Mouse (Mus musculus) large intestine, adult 2 months (tissue): Measurements from ENCODE around the gene Rab4b. TPM values are rescaled to one million over a fixed set of nuclear protein-coding genes. Genes with fewer than 3 reads are reported as not detected.

Experiments
- DNase-seq: peaks from one replicate; pipeline ENCODE4 v3.0.0-alpha.2; 2012; ENCODE audit warnings: low read depth, low spot score
- WGBS: fragments of 180-500 bp; shearing (Covaris S2); methylation state at CpG from one replicate; pipeline ENCODE4 v1.1.7; 2018; 5-methylcytosine and 5-hydroxymethylcytosine counted together
- polyA plus RNA-seq: library from polyadenylated mRNA; depleted of rRNA; stranded (reverse); fragments of >200 nt; gene quantifications from 2 replicates; pipeline ENCODE4 v1.2.3, GENCODE M21; 2012

Rab4b gene
- polyA plus RNA-seq, 1 experiment: 80.9 TPM

- 97% methylated on average over 10 of the region's 10 CpGs for WGBS
- DNase-seq: no peak
Observed at GRCm38 (mm10) chr7:27189271-27189931, 10.7 kb upstream of the Rab4b start.

- 85% methylated on average over 5 of the region's 5 CpGs for WGBS
- no peak for DNase-seq
Observed at GRCm38 (mm10) chr7:27185986-27186385, 7.3 kb upstream of the Rab4b start.

GRCm38 (mm10) chr7:27184964-27185363 lies 6.3 kb upstream of the Rab4b start:
- 69% methylated on average over 3 of the region's 3 CpGs for WGBS
- no peak for DNase-seq

- DNase-seq: no peak
- 29% methylated on average over 1 of the region's 1 CpGs for WGBS
Observed at GRCm38 (mm10) chr7:27182498-27182897, 3.8 kb upstream of the Rab4b start.

- DNase-seq: no peak
- 41% methylated on average over 14 of the region's 14 CpGs for WGBS
Observed at GRCm38 (mm10) chr7:27180837-27181695, 2.4 kb upstream of the Rab4b start, which contains the start of the genes Gm21983 and Mia. TSS of gene Gm21983 (minus strand) at chr7:27181086. TSS of gene Mia (minus strand) at chr7:27181157.

GRCm38 (mm10) chr7:27180036-27180435 lies 1.3 kb upstream of the Rab4b start:
- no peak for DNase-seq

DNA sequence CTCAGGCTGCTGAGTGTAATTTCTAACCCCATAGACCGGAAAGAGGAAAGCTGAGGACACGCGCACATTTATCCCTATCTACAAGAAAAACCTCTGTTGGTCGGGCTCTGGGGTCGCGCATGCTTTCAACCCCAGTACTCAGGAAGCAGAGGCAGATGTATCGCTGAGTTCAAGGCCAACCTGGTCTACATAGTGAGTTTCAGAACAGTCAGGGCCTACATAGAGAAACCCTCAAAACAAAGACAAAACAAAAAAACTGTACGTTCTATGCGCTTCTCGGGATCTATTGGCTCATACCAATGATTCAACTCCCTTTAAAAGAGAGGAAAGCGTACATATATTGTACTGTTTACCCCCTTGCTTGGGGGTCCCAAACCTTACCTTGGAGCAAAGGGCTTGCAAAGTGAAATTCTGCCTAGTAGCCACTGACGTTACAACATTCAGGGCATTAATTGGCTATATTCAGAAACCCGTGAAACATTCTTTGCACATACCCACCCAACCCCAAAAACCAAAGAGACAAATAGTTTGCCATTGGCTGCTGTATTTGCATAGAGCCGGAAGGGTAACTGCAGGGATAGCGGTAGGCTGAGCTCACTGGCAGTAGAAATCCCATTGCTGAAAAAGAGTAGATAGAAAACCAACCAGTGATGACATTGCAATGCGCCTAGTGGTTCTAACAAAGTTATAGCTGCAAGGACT lies 672 bp upstream of the Rab4b start:
- WGBS: 31% methylated on average over 16 of the region's 16 CpGs

More at GRCm38 (mm10) chr7:27180036-27180435, 1.3 kb upstream of the Rab4b start:
- 20% methylated on average over 5 of the region's 5 CpGs for WGBS

DNA sequence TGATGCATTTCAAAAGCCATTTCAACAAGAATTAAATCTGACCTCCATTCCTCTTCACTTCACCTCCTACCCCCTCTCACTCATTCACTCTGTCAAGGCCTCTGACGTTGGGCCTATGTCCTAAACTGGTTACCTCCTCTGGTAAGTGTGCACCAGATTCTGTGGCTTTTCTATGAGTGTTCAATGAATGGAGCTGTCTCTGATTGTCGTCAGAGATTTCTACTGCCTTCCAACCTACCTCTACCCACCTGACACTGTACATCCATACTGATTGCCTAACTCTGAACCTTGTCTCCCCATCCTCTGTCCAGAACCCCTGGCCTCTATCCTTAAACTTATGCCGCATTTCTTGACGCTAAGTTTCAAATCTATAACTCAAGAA lies 763 bp downstream of the Rab4b start:
- no peak for DNase-seq
- WGBS: 15% methylated on average over 4 of the region's 4 CpGs

More for the DNA sequence above, 672 bp upstream of the Rab4b start:
- DNase-seq: no peak

GRCm38 (mm10) chr7:27174896-27175295 lies 3.8 kb downstream of the Rab4b start:
- 86% methylated on average over 7 of the region's 7 CpGs for WGBS
- no peak for DNase-seq

GRCm38 (mm10) chr7:27174496-27174895 lies 4.2 kb downstream of the Rab4b start:
- 92% methylated on average over 15 of the region's 15 CpGs for WGBS
- DNase-seq: no peak

DNA sequence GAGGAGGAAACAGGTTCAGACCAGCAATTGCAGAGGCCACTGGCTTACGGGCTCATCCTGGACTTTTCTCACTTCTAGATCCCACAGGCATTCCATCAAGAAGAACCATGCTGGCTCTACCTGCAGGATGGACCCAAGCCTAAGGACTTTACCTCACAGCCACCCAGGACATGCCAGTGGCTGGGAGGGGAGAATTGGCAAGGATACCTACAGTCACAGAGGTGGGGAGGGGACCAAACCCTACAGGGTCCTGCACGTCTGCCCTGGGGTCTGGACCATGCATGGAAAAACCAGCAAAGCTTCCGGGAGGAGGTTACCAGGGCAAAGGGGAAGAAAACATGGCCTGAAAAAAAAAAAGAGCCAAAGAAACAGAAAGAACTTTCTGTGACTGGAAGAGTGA lies 7.7 kb downstream of the Rab4b start:
- WGBS: 88% methylated on average over 3 of the region's 3 CpGs
- DNase-seq: no peak

- DNase-seq: no peak
- 68% methylated on average over 5 of the region's 5 CpGs for WGBS
Observed at GRCm38 (mm10) chr7:27168371-27168770, 10.3 kb downstream of the Rab4b start.

GRCm38 (mm10) chr7:27167475-27168094 lies 11.1 kb downstream of the Rab4b start:
- no peak for DNase-seq
- 69% methylated on average over 11 of the region's 11 CpGs for WGBS

DNA sequence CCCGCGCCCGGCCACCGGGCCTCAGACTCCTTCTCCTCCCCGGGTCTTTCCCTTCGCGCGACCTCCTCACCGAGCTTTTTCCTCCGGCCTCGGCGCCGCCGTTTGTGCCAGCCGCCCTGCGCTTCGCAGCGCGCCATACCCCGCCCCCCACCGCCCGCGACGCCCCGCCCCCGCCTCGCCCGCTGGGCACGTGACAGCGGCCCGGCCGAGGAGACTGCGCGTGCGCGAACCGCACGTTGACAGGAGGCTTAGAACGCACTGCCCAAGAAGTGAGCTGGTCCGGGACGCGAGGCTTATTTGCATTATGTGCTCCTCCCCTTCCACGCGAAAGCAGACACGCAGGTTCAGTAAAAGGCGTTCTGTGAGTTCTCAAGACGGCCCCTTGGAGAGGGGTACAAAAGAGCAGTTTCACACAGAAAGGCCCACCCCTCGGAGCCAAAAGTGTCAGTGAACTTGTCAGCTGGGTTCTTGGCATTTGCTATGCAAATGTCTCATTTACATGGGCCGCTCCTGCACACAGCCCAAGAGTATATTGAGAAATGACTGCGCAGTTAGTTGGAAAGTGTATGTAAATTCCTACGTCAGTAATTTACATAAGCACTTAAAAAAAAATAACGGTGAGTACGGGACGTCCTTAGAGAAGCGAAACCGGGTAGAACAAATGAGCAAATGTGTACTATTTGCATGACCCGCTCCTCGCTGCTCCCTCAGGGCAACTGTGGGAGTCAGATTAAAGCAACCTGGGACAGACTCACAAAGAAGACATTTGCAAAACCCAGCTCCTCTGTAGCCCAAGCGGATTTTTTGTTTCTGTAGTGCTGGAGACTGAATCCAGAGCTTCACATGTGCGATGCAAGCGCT lies 11.9 kb downstream of the Rab4b start, which contains the start of gene Egln2:
Egln2 (minus strand) TSS at position 189 of the 861 bp plus-strand sequence.
- 2% methylated on average over 61 of the region's 61 CpGs for WGBS
- DNase-seq: peak; percentile 83

DNA sequence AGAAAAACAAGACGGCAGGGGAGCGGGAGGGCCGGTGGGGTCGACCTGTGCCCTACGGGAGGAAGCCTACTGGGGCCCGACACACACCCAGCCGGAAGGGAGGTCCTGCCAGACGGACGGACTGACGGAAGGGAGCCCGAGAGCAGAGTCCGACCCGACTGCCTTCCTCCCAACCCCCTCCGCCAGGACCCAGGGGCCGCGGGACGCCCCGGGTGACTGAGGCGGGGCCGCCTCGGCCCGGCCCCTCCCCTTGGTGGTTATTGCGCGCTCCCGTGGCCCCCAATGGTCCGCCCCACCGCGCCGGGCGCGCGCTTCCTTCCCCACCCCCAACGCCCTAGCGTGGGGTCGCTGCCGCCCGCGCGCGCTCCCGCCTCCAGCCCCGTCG lies 12.5 kb downstream of the Rab4b start:
- 1% methylated on average over 43 of the region's 43 CpGs for WGBS
- no peak for DNase-seq

DNA sequence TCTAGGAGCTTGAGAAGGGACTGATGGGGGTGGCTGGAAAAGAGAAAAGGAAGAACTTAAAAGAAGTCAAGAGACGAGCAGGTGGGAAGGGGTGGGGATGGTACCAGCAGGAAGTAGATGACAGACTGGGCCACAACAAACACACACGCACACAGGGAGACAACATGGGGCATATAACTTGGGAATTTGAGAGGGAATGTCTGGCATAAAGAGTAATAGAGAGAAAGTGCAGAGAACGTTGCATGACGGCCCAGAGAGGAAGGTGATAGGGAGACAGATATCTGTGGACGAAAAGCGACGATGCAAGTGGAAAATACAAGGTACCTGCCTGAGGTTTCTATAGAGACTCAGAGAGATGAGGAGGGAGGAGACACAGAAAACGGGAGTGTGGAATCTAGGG lies 13.0 kb downstream of the Rab4b start:
- WGBS: under 1% methylated on average over 8 of the region's 8 CpGs
- no peak for DNase-seq

- no peak for DNase-seq
- WGBS: 48% methylated on average over 23 of the region's 23 CpGs
Observed at GRCm38 (mm10) chr7:27165007-27165655, 13.6 kb downstream of the Rab4b start.
